Mouse (Mus musculus) telencephalon, adult 2 months (tissue): ENCODE measurements at regions not wholly inside any gene's neighbourhood (a gene's known extent, or its start where the extent isn't known, plus 50 kb on each side); places are given as distances from the start of the nearest gene placed in this dataset.

ENCODE experiments used
- DNase-seq: peaks from one replicate; pipeline ENCODE4 v3.0.0-alpha.2; 2011; ENCODE audit warnings: low read depth, low spot score

- no peak for DNase-seq
These were observed 118.3 kb upstream of the Prdm1 start for GRCm38 (mm10) chr10:44646615-44647014.

DNA sequence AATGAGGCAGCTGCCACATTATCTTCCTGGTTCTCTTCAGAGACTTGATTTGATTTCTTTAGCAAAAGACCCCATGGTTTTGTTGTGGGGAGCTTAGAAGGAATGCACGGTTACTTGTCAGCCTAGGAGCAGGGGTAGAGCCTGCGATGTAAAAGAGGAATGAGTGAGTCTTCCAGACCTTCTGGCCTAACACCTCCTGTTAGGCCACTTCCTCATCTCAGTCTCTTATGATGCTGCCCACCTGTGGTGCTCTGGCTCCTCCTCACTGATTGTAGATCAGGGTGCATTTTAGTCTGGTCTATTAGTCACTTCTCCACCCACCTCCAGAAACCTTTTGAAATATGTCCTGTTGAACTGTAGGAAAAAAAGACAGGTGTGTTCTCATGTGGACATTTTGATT lies 113.3 kb upstream of the Prdm1 start:
- no peak for DNase-seq

- no peak for DNase-seq
These were observed 112.3 kb upstream of the Prdm1 start for GRCm38 (mm10) chr10:44640620-44641019.

DNA sequence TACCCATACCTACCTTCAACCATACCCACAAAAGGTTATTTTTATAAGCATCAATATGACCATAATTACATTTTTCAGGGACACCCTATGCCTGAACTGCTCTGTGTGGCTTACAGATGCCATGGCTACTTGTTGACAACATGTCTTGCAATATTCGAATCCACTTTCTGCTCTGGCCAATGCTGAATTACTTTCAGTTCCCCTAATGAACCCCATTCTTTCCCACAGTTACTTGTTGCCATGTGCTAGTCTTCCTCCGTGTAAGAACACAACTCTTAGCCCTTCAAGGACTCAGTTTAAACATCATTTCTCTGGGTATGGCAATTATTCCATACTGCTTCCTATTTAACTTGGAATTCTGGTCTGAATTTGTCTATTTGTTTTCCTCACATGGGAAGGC lies 110.4 kb upstream of the Prdm1 start:
- no peak for DNase-seq

GRCm38 (mm10) chr10:44636786-44637185 lies 108.5 kb upstream of the Prdm1 start:
- no peak for DNase-seq

DNA sequence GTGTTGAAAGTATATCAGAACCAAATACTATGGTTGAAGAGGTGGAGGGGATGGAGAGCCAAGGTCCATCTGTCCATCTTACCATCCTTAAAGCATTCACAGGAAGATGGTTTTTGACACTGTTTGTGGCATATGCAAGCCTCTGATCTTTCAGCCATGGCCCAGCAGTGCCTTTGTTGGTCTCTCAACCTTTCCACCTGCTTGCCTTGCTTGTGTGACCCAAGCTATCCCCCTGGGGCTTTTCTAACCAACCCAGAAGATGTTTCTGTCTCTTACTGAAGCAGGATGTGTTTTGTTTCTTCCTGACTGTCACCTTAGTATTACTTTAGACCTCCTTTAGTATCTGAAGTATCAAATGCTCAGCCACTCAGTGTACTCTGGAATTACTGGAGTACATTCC lies 107.8 kb upstream of the Prdm1 start:
- no peak for DNase-seq

GRCm38 (mm10) chr10:44631584-44631983 lies 103.3 kb upstream of the Prdm1 start:
- DNase-seq = no peak

DNA sequence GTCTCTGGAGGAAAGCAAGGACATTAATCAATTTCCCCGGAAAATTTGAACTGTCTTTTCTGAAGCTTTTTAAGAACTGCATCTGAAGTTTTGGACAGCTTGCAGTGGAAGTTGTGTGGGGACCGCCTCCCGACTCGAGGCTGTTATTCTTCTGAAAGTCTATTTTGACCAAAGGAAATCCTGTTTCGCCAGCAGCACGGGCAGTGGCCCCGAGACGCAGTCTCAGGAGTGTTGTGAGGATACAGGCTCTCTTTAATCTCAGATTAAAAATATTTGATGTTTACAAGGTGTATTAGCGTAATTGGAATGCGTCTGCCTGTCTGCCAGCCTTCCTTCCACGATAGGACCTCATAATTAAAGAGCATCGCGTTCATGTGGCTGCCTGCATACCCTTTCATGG lies 102.2 kb upstream of the Prdm1 start:
- DNase-seq = no peak

DNA sequence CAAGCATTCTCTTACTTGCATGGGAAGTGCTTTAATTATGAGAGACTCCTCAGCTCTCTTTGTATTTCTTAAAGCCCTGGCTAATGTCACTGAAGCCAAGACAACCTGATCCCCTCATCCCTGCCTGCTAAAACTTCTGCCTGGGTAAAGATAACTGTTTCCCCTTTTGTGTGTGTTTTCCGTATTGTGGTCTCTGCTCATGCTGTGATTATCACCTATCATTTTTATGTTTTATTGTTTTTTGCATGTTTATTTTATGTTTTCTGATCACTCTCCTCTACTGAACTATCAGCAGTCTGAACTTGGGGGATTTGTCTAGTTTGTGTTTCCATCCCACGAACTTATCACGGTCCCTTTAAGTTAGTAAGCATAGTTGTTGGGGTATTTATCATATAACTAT lies 100.1 kb upstream of the Prdm1 start:
- no peak for DNase-seq

- DNase-seq = no peak
These were observed 99.1 kb upstream of the Prdm1 start for GRCm38 (mm10) chr10:44627431-44627830.

DNA sequence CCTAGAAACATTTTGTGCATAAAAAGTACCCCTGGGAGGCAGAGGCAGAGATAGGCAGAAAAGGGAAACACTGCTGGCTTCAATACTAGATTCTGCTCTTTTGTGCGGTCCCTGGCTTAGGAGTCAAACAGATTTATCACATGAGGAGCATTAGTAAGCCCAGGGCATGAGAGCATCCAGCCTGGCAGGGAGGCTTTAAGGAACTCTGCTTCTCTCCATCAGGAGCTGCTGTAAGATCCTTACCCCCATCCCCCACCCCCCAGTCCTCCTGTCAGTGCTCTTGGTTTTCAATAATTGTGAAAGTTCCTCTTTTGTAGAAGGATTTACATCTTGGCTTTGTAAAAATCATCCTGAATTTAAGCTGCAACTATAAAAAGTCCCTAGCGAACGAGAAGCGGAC lies 97.2 kb upstream of the Prdm1 start:
- DNase-seq = no peak

- DNase-seq = no peak
These were observed 87.3 kb upstream of the Prdm1 start for GRCm38 (mm10) chr10:44615586-44615985.

DNA sequence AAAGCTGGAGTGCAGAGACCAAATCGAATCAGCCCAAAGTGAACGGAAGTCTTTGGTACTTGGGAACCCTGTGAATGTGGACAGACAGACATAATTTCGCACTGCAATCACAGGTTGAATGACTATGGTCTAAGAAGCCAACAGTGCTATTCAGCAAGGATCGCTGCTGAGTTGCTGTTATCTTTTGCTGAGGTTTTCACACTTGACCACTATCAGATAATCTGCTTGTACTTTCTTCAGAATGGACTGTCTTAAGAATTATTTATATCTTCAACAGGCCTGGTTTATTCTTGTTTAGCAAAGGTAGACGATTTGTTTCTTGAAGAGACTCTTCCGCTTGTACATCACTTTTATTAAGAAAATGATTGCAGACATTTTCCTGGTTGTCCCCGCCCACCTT lies 84.3 kb upstream of the Prdm1 start:
- DNase-seq = no peak

- no peak for DNase-seq
These were observed 83.1 kb upstream of the Prdm1 start for GRCm38 (mm10) chr10:44611399-44611798.

GRCm38 (mm10) chr10:44609187-44609586 lies 80.9 kb upstream of the Prdm1 start:
- DNase-seq = no peak

DNA sequence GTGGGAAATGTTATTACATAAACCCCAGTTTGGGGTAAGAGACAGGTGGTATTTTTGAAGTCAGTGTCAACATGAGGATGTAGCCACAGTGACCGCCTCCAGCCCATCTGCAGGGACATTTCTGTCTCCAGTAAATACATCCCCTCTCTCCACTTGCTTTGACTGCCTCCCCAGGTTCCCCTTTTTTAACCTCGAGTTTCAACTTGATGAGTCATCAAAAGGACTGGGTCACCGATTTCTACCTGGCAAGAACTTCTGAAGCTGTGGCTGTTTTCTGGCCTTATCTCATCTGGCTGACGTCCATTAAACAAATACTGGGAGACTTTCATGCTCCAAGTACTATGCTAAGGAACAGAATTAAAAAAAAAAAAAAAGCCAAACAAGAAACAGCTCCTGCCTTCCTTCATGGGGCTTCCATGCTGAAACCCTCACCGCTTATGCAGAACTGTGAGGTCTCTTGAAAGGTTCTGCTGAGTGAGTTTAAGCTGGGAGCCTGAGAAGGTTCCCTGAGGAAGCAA lies 79.1 kb upstream of the Prdm1 start:
- DNase-seq = no peak

DNA sequence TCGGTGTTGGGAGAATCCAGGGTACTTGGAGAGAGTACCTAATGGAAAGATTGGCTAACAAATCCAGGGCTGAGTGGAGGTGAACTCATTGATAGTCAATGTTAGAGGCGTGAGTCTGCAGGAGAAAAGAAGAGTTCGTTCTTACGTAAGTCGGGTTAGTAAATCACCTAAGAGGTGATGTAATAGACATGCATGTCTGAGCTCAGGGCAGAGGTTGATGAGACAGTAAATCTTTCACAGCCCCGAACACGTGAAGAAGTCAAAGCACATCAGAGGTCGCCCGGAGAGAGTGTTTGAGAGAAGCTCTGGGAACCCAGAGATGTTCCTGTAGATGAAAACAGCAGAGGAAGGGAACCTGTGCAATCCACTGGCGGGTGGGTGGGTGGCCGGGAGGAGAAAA lies 76.2 kb upstream of the Prdm1 start:
- no peak for DNase-seq

- DNase-seq = no peak
These were observed 75.2 kb upstream of the Prdm1 start for GRCm38 (mm10) chr10:44603461-44603860.

GRCm38 (mm10) chr10:44601550-44601949 lies 73.2 kb upstream of the Prdm1 start:
- no peak for DNase-seq

- DNase-seq = peak; percentile 32
These were observed 71.6 kb upstream of the Prdm1 start for GRCm38 (mm10) chr10:44599964-44600334.

GRCm38 (mm10) chr10:44599331-44599963 lies 71.1 kb upstream of the Prdm1 start:
- DNase-seq = no peak

- no peak for DNase-seq
These were observed 70.3 kb upstream of the Prdm1 start for GRCm38 (mm10) chr10:44598615-44599014.

GRCm38 (mm10) chr10:44595932-44596331 lies 67.6 kb upstream of the Prdm1 start:
- DNase-seq = no peak

DNA sequence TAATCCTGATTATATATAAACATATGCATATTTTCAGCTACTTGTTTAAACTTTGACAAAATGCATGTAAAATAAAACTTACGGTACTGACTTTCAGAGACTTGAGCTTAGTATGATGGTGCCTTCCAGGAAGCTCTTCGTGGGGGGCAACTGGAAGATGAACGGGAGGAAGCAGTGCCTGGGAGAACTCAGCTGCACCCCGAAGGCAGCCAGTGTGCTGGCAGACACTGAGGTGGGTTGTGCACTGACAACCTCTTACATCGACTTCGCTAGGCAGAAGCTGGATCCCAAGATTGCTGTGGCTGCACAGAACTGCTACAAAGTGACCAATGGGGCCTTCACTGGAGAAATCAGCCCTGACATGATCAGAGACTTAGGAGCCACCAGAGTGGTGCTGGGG lies 61.5 kb upstream of the Prdm1 start:
- no peak for DNase-seq
